Mouse (Mus musculus): Measurements from ENCODE around the gene Ankfn1. TPM values are rescaled to one million over a fixed set of nuclear protein-coding genes. Genes with fewer than 3 reads are reported as not detected.
A peak's percentile ranks its signal among the peaks of the same experiment; 100 is the strongest.

Gene Ankfn1
- 0.93 and 1.8 TPM in 2 replicates for polyA plus RNA-seq (2015; fragmentation: Nextera tagmentation; extraction: Ambion mirVana)

DNA sequence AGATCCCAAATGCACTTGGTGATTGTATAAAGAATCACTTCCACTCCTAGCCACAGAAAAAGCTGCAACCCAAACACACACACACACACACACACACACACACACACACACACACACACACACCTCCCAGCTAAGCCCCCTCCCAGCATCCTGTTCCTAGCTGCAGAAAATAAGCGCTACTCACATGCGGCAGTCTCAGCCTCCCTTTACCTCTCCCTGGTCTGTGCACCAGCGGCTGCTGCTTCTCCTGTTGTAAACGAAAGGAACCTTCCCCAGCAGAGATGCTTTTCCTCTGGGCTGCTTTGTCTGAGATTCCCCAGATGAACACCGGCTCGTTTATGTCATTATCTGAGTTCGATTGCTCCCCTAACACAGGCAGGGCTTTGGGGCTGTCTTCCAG is at the start of gene Ankfn1:
Gene Ankfn1, minus strand, starts transcription at position 223 of the 400 bp plus-strand sequence.
- no peak within 1 kb of the TSS for H3K9ac ChIP-seq
- no peak for ATAC-seq (ENCODE audit: insufficient number of reproducible peaks, low FRiP score, low TSS enrichment, low read depth)
- H3K4me3 ChIP-seq (replicated peaks) = no peak within 1 kb of the TSS
- peaks cover 10% of the 10 kb centered on the region for H3K4me1 ChIP-seq
- H3K9me3 ChIP-seq (replicated peaks) = no peaks in the 10 kb centered on the region
- H3K4me2 ChIP-seq (replicated peaks) = no peak within 1 kb of the TSS
- no peaks in the 10 kb centered on the region for H3K36me3 ChIP-seq
- WGBS = 39% methylated on average over 7 of the region's 7 CpGs
- no peak within 1 kb of the TSS for H3K27ac ChIP-seq (replicated peaks)
- no peaks in the 10 kb centered on the region for H3K27me3 ChIP-seq

DNA sequence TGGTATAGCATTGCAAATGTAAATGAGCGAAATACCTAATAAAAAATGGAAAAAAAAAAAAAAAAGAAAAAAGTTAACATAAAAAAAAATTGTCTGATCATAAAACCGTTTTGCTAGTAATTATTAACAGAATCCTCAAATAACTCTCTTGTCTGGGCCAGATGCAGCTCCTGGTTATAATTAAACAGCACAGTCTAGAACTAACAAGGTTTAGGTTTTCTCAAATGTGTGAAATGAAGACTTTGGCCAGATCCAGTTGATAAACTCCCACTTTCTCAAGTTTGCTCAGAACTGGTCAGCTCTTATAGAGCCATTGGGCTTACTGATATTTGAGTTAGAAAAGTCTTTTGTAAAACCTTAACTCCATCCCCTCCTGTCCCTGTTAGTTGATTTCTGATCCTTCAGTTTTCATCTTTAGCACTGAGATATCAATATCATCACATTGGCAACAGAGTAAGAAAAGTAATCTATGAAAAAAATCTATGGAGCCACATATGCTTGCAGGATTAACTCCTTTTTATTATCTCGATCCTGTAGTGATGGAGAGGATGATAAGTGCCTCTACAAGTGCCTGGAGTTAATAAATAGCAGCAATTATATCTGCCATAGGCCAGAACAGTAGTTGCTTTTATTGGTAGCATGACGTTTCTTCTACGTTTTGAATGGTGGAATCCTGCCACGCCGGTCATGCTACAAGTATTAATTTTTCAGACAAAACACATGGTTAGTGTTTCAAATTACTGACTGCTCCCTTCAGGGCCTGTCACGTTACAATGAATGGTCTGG is 46.4 kb upstream of the Ankfn1 start:
- 39% methylated on average over 8 of the region's 8 CpGs for whole genome bisulfite sequencing
- no peak for ATAC-seq (ENCODE audit: insufficient number of reproducible peaks, low FRiP score, low TSS enrichment, low read depth)

DNA sequence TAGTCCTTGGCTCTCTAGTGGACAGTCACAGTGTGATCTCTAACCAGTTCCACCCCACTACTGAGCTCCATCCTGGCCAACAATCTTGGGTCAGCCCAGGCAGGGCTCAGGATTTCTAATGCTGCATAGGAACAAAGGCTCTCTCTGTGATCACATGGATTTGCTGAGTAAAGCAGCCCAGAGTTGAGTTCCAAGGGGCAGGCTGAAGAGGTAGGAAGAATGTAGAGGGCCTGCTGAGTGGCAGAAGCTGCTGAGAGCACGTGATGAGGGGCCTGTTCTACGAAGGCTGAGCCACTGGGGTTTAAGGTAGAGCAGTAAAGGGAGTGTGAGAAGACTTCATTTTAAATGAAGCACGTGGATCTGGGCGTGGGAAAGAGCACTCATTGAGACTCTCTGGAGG is 41.1 kb upstream of the Ankfn1 start:
- H3K4me3 ChIP-seq (replicated peaks) = no peak overlapping the region
- H3K9me3 ChIP-seq (replicated peaks) = no peaks in the 10 kb centered on the region
- no peak overlapping the region for H3K4me2 ChIP-seq (replicated peaks)
- H3K27ac ChIP-seq (replicated peaks) = no peak overlapping the region
- H3K36me3 ChIP-seq = no peaks in the 10 kb centered on the region
- no peak overlapping the region for H3K9ac ChIP-seq
- no peak for ATAC-seq (ENCODE audit: insufficient number of reproducible peaks, low FRiP score, low TSS enrichment, low read depth)
- WGBS = 54% methylated on average over 4 of the region's 4 CpGs
- H3K27me3 ChIP-seq = no peaks in the 10 kb centered on the region
- H3K4me1 ChIP-seq = no peaks in the 10 kb centered on the region

More for the DNA sequence above, 46.4 kb upstream of the Ankfn1 start:
- no peak overlapping the region for H3K4me2 ChIP-seq (replicated peaks)
- no peaks in the 10 kb centered on the region for H3K4me1 ChIP-seq
- H3K27me3 ChIP-seq = no peaks in the 10 kb centered on the region
- no peaks in the 10 kb centered on the region for H3K36me3 ChIP-seq
- H3K4me3 ChIP-seq (replicated peaks) = no peak overlapping the region
- no peak overlapping the region for H3K27ac ChIP-seq (replicated peaks)
- H3K9ac ChIP-seq = no peak overlapping the region
- no peaks in the 10 kb centered on the region for H3K9me3 ChIP-seq (replicated peaks)

DNA sequence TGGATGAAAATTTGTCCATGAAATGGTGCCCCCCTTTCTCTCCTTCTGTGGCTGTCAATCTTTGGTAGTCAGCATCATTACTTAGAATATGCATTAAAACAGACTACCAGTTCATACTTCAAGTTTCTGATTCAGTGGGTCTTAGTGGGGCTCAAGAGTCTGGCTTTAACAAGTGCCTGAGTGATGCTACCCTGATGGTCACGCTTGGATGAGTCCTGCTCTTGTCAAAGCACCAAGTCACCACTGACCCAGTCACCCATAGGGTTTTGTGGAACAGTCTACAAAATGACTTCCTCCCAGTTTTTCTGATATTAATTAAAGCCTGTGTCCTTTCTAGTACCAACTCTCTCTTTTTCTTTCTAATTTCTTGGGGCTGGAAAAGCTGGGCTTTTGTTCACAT is 34.0 kb upstream of the Ankfn1 start:
- Histone ChIP-seq H3K27ac (replicated peaks) (no peak overlapping the region), H3K4me2 (replicated peaks) (no peak overlapping the region), H3K9ac (no peak overlapping the region), H3K4me3 (replicated peaks) (no peak overlapping the region), H3K4me1 (no peaks in the 10 kb centered on the region), H3K9me3 (replicated peaks) (no peaks in the 10 kb centered on the region), H3K27me3 (no peaks in the 10 kb centered on the region), H3K36me3 (no peaks in the 10 kb centered on the region)
- ATAC-seq (ENCODE audit: insufficient number of reproducible peaks, low FRiP score, low TSS enrichment, low read depth) = no peak
- 90% methylated on average over 1 of the region's 1 CpGs for WGBS

DNA sequence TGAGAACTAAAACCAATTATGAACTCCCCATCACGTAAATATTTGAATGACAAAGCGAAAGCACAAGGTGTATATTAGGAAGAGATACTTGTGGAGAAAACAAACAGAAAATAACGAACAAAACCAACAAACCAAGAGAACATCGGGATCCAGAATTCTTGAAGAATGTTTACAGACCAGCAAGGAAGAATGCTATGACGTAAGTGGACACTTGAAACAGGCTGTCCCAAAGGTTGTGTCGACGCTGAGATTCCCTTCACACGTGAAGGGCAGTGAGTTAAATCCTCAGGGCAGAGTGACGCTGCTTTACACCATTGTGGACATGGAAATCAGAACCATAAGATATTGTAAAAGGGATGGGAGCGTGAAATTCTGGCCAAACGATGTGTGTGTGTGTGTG is 30.5 kb upstream of the Ankfn1 start:
- 76% methylated on average over 11 of the region's 11 CpGs for WGBS
- H3K4me2 ChIP-seq (replicated peaks) = no peak overlapping the region
- no peak overlapping the region for H3K4me3 ChIP-seq (replicated peaks)

DNA sequence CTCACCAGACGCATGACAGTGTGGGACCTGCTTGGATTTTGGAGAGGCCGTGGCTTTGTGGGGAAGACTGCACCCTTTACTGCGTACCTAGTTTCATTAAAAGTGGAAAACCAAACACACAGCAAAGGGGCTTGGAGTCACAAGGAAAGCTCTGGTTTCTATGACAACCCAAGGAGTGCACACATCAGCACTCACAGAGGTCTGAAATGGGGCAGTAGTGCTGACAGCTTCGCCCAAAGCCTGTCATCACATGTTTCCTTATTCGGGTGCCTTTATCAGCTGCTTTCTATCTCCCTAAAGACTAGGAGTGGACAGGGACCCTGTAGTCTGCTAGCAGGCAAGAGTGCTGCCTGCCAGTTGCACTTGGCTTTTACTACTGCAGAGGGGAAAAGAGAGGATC is 27.4 kb upstream of the Ankfn1 start:
- Histone ChIP-seq H3K4me1 (peaks cover 6% of the 10 kb centered on the region; the same call in 1 of the 2 replicates), H3K4me2 (replicated peaks) (no peak overlapping the region), H3K9ac (no peak overlapping the region), H3K4me3 (replicated peaks) (no peak overlapping the region), H3K9me3 (replicated peaks) (no peaks in the 10 kb centered on the region), H3K36me3 (no peaks in the 10 kb centered on the region), H3K27ac (replicated peaks) (no peak overlapping the region), H3K27me3 (no peaks in the 10 kb centered on the region)
- WGBS = 30% methylated on average over 5 of the region's 5 CpGs
- no peak for ATAC-seq (ENCODE audit: insufficient number of reproducible peaks, low FRiP score, low TSS enrichment, low read depth)

More for the DNA sequence above, 30.5 kb upstream of the Ankfn1 start:
- Histone ChIP-seq H3K27ac (replicated peaks) (no peak overlapping the region), H3K36me3 (no peaks in the 10 kb centered on the region), H3K27me3 (no peaks in the 10 kb centered on the region), H3K9me3 (replicated peaks) (no peaks in the 10 kb centered on the region), H3K9ac (no peak overlapping the region), H3K4me1 (peaks cover 6% of the 10 kb centered on the region; the same call in 1 of the 2 replicates)
- ATAC-seq (ENCODE audit: insufficient number of reproducible peaks, low FRiP score, low TSS enrichment, low read depth) = no peak

DNA sequence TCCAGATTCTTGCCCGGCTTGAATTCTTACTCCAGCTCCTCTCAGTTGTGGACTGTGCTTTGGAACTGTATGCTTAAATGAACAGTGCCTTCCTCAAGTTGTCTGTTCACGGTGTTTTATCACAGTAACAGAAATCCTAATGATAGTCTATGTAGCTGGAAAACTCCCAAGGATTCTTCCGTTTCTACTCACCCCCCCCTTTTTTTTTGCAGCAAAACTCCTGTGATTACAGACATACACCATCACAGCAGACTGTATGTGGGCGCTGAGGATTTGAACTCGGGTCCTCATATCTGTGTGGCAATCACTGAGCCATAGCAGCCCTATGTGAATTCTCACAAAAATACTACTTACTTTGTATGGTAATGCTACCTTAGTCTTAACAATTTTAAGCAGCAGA is 26.5 kb upstream of the Ankfn1 start:
- no peak overlapping the region for H3K4me2 ChIP-seq (replicated peaks)
- ATAC-seq (ENCODE audit: insufficient number of reproducible peaks, low FRiP score, low TSS enrichment, low read depth) = no peak
- no peaks in the 10 kb centered on the region for H3K9me3 ChIP-seq (replicated peaks)
- H3K36me3 ChIP-seq = no peaks in the 10 kb centered on the region
- H3K4me1 ChIP-seq = peaks cover 6% of the 10 kb centered on the region; the same call in 1 of the 2 replicates
- H3K9ac ChIP-seq = no peak overlapping the region
- H3K4me3 ChIP-seq (replicated peaks) = no peak overlapping the region
- no peak overlapping the region for H3K27ac ChIP-seq (replicated peaks)
- H3K27me3 ChIP-seq = no peaks in the 10 kb centered on the region
- 75% methylated on average over 5 of the region's 5 CpGs for WGBS

DNA sequence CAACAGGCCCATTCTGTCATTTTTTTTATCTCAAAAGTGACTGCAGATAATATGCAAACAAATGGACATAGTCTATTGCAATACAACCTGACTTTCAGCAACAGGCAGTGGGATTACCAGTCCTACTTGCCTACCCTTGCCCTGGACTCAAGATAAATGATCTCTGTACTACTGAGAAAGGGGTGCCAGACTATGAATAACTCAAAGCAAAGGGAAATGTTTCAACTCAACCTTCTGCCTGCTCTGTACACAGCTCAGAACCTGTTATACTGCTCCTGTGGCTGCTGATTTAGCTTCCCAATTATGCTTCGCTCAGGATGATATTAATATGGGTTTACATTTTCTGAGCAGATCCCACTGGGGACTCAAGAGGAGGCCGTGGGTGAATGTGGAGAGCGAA is 15.3 kb upstream of the Ankfn1 start:
- H3K27me3 ChIP-seq = no peaks in the 10 kb centered on the region
- H3K4me1 ChIP-seq = no peaks in the 10 kb centered on the region
- H3K4me3 ChIP-seq (replicated peaks) = no peak overlapping the region
- 78% methylated on average over 3 of the region's 3 CpGs for WGBS
- no peak for ATAC-seq (ENCODE audit: insufficient number of reproducible peaks, low FRiP score, low TSS enrichment, low read depth)
- no peak overlapping the region for H3K9ac ChIP-seq
- H3K36me3 ChIP-seq = no peaks in the 10 kb centered on the region
- no peak overlapping the region for H3K4me2 ChIP-seq (replicated peaks)
- H3K27ac ChIP-seq (replicated peaks) = no peak overlapping the region
- no peaks in the 10 kb centered on the region for H3K9me3 ChIP-seq (replicated peaks)

DNA sequence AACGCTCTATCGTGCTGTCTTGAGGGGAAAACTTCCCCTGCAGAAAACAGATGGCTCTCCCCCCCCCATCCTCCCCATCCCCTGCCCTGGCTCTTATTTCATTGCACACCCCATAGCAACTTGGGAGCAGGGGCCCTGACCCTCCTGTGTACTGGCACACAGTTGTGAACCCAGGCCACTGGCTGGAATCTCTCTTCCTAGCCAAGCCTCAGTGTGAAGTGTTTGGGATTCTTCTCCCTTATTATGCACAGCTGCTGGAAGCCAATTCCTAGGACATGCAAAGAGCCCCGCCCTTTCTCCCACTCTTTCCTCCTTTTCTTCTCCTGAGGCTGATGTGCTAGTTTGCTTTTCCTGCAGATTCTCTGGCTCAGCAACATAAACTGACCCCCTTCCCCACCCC is 1.4 kb downstream of the Ankfn1 start:
- no peak overlapping the region for H3K27ac ChIP-seq (replicated peaks)
- peak; percentile 67; the same call in 1 of the 2 replicates for ATAC-seq (ENCODE audit: insufficient number of reproducible peaks, low FRiP score, low TSS enrichment, low read depth)
- no peak overlapping the region for H3K4me3 ChIP-seq (replicated peaks)
- H3K4me2 ChIP-seq (replicated peaks) = no peak overlapping the region
- 46% methylated on average over 3 of the region's 3 CpGs for WGBS
- H3K36me3 ChIP-seq = no peaks in the 10 kb centered on the region
- no peak overlapping the region for H3K9ac ChIP-seq
- H3K9me3 ChIP-seq (replicated peaks) = no peaks in the 10 kb centered on the region
- no peaks in the 10 kb centered on the region for H3K27me3 ChIP-seq
- peaks cover 10% of the 10 kb centered on the region for H3K4me1 ChIP-seq

DNA sequence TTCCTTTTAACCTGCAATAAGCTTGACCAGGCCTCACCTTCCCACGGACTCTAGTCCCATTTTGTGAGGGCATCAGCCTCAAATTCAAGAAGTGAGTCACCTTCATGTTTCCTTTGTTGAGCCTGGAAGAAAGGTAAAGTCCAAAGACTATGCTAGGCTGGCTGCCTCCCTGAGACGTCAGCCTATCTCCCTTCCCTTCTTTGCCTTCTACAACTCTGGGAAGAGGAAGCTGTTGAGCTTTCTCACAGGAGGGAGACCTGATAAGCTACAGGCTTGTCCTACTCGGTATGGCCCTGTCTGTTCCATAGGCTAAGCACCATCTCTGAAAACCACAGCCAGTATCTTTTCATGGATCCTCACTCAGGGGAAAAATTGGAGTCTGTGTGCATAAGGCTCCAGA is 2.5 kb downstream of the Ankfn1 start:
- Histone ChIP-seq H3K27me3 (no peaks in the 10 kb centered on the region), H3K27ac (replicated peaks) (no peak overlapping the region), H3K9ac (no peak overlapping the region), H3K9me3 (replicated peaks) (no peaks in the 10 kb centered on the region), H3K4me3 (replicated peaks) (no peak overlapping the region), H3K36me3 (no peaks in the 10 kb centered on the region), H3K4me1 (peaks cover 10% of the 10 kb centered on the region), H3K4me2 (replicated peaks) (no peak overlapping the region)
- WGBS = 80% methylated on average over 3 of the region's 3 CpGs
- ATAC-seq (ENCODE audit: insufficient number of reproducible peaks, low FRiP score, low TSS enrichment, low read depth) = no peak

DNA sequence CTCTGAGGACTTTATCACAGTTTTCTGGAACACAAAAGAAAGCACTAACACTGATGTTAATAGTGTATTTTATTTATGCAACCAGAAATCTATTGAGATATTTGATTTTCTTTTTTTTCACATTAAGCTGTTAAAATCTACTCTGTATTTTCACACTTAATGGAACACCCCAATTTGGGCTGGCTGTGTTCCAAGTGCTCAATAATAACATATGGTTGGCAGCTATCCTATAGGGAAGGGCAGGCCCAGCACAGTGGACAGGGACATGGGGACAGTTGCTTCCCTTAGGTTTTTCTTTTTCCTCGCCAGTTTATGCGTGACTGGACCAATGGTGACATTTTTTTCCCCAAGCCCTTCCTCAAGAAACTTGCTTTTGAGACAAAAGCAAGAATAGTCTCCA is 4.5 kb downstream of the Ankfn1 start:
- 75% methylated on average over 2 of the region's 2 CpGs for WGBS
- no peak overlapping the region for H3K4me3 ChIP-seq (replicated peaks)
- H3K27ac ChIP-seq (replicated peaks) = no peak overlapping the region
- H3K9ac ChIP-seq = no peak overlapping the region
- no peaks in the 10 kb centered on the region for H3K36me3 ChIP-seq
- H3K4me2 ChIP-seq (replicated peaks) = no peak overlapping the region
- no peaks in the 10 kb centered on the region for H3K27me3 ChIP-seq
- ATAC-seq (ENCODE audit: insufficient number of reproducible peaks, low FRiP score, low TSS enrichment, low read depth) = no peak
- H3K9me3 ChIP-seq (replicated peaks) = no peaks in the 10 kb centered on the region
- peaks cover 10% of the 10 kb centered on the region for H3K4me1 ChIP-seq

DNA sequence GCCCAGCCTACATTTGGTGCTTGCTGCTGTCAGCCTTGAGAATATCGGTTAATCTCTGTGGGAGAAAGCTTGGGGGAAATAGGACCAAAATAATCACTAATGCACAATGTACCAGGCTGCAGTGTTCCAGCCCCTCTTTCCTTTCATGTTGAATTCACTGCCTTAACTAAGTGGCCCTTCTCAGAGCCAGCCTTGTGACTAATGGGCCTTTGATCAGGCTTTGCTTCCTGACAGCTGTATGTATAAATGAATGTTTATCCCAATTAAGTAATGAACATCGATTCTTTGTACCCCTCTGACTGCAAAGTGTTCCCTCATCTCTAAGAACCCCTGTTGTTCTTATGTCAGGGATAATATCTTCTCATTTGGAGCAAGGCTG is 11.7 kb downstream of the Ankfn1 start:
- no peaks in the 10 kb centered on the region for H3K9me3 ChIP-seq (replicated peaks)
- no peaks in the 10 kb centered on the region for H3K4me1 ChIP-seq
- H3K27me3 ChIP-seq = no peaks in the 10 kb centered on the region
- ATAC-seq (ENCODE audit: insufficient number of reproducible peaks, low FRiP score, low TSS enrichment, low read depth) = no peak
- H3K36me3 ChIP-seq = no peaks in the 10 kb centered on the region
- H3K4me3 ChIP-seq (replicated peaks) = no peak overlapping the region
- H3K4me2 ChIP-seq (replicated peaks) = no peak overlapping the region
- H3K9ac ChIP-seq = no peak overlapping the region
- no peak overlapping the region for H3K27ac ChIP-seq (replicated peaks)
- WGBS = 40% methylated on average over 2 of the region's 2 CpGs

Data from embryonic facial prominence, embryonic 15.5 days (tissue).